Mouse (Mus musculus): ENCODE measurements around the gene Eif3k. TPM values are rescaled to one million over a fixed set of nuclear protein-coding genes. Genes with fewer than 3 reads are reported as not detected.

The Eif3k gene
- polyA plus RNA-seq, 1 experiment: 343 TPM

GRCm38 (mm10) chr7:28929381-28929780, 52.3 kb downstream of the Eif3k start:
- Histone ChIP-seq H3K36me3 (ENCODE audit: control insufficient read depth, insufficient read depth, low read length) (no peaks in the 10 kb centered on the region), H3K27me3 (replicated peaks; ENCODE audit: control insufficient read depth, insufficient read depth, low read length) (no peaks in the 10 kb centered on the region), H3K4me1 (ENCODE audit: control insufficient read depth, insufficient read depth, low read length) (peaks cover 70% of the 10 kb centered on the region), H3K4me3 (ENCODE audit: insufficient read depth, low read depth, low read length) (no peak overlapping the region), H3K27ac (ENCODE audit: insufficient read depth, low read depth, low read length) (peak overlapping the region; percentile 98)
- 13% methylated on average over 3 of the region's 3 CpGs for WGBS
- peak; percentile 92 for DNase-seq
- no peak for TF ChIP-seq POLR2A (IDR thresholded peaks at IDR 0.05; ENCODE audit: low read depth, low read length)
- TF ChIP-seq CTCF (conservative IDR thresholded peaks at IDR 0.05; ENCODE audit: insufficient read depth, insufficient read length, low read depth, low read length): no peak

GRCm38 (mm10) chr7:28926172-28926571, 55.5 kb downstream of the Eif3k start:
- peak overlapping the region; percentile 97 for H3K27ac ChIP-seq (ENCODE audit: insufficient read depth, low read depth, low read length)

GRCm38 (mm10) chr7:28925317-28925716, 56.3 kb downstream of the Eif3k start:
- Histone ChIP-seq H3K4me1 (ENCODE audit: control insufficient read depth, insufficient read depth, low read length) (peaks cover 71% of the 10 kb centered on the region), H3K27ac (ENCODE audit: insufficient read depth, low read depth, low read length) (peak overlapping the region; percentile 97), H3K4me3 (ENCODE audit: insufficient read depth, low read depth, low read length) (no peak overlapping the region), H3K36me3 (ENCODE audit: control insufficient read depth, insufficient read depth, low read length) (no peaks in the 10 kb centered on the region), H3K27me3 (replicated peaks; ENCODE audit: control insufficient read depth, insufficient read depth, low read length) (no peaks in the 10 kb centered on the region)
- 8% methylated on average over 9 of the region's 9 CpGs for WGBS
- DNase-seq: peak; percentile 97
- TF ChIP-seq CTCF (conservative IDR thresholded peaks at IDR 0.05; ENCODE audit: insufficient read depth, insufficient read length, low read depth, low read length): no peak
- no peak for TF ChIP-seq POLR2A (IDR thresholded peaks at IDR 0.05; ENCODE audit: low read depth, low read length)

More at GRCm38 (mm10) chr7:28926172-28926571, 55.5 kb downstream of the Eif3k start:
- Histone ChIP-seq H3K36me3 (ENCODE audit: control insufficient read depth, insufficient read depth, low read length) (no peaks in the 10 kb centered on the region), H3K27me3 (replicated peaks; ENCODE audit: control insufficient read depth, insufficient read depth, low read length) (no peaks in the 10 kb centered on the region), H3K4me1 (ENCODE audit: control insufficient read depth, insufficient read depth, low read length) (peaks cover 77% of the 10 kb centered on the region), H3K4me3 (ENCODE audit: insufficient read depth, low read depth, low read length) (no peak overlapping the region)
- WGBS: 10% methylated on average over 2 of the region's 2 CpGs
- no peak for DNase-seq
- TF ChIP-seq CTCF (conservative IDR thresholded peaks at IDR 0.05; ENCODE audit: insufficient read depth, insufficient read length, low read depth, low read length): no peak
- TF ChIP-seq POLR2A (IDR thresholded peaks at IDR 0.05; ENCODE audit: low read depth, low read length): no peak

- 34% methylated on average over 3 of the region's 3 CpGs for WGBS
- Histone ChIP-seq H3K27ac (ENCODE audit: insufficient read depth, low read depth, low read length) (peak overlapping the region; percentile 97), H3K27me3 (replicated peaks; ENCODE audit: control insufficient read depth, insufficient read depth, low read length) (no peaks in the 10 kb centered on the region), H3K36me3 (ENCODE audit: control insufficient read depth, insufficient read depth, low read length) (no peaks in the 10 kb centered on the region), H3K4me1 (ENCODE audit: control insufficient read depth, insufficient read depth, low read length) (peaks cover 71% of the 10 kb centered on the region), H3K4me3 (ENCODE audit: insufficient read depth, low read depth, low read length) (no peak overlapping the region)
- TF ChIP-seq POLR2A (IDR thresholded peaks at IDR 0.05; ENCODE audit: low read depth, low read length): no peak
- no peak for TF ChIP-seq CTCF (conservative IDR thresholded peaks at IDR 0.05; ENCODE audit: insufficient read depth, insufficient read length, low read depth, low read length)
- no peak for DNase-seq
Measured at GRCm38 (mm10) chr7:28924802-28925201, 56.9 kb downstream of the Eif3k start.

- DNase-seq: peak; percentile 76
- TF ChIP-seq CTCF (conservative IDR thresholded peaks at IDR 0.05; ENCODE audit: insufficient read depth, insufficient read length, low read depth, low read length): no peak
- no peak for TF ChIP-seq POLR2A (IDR thresholded peaks at IDR 0.05; ENCODE audit: low read depth, low read length)
- no peak overlapping the region for H3K4me3 ChIP-seq (ENCODE audit: insufficient read depth, low read depth, low read length)
- H3K27ac ChIP-seq (ENCODE audit: insufficient read depth, low read depth, low read length): peak overlapping the region; percentile 97
- no peaks in the 10 kb centered on the region for H3K27me3 ChIP-seq (replicated peaks; ENCODE audit: control insufficient read depth, insufficient read depth, low read length)
- H3K4me1 ChIP-seq (ENCODE audit: control insufficient read depth, insufficient read depth, low read length): peaks cover 72% of the 10 kb centered on the region
- no peaks in the 10 kb centered on the region for H3K36me3 ChIP-seq (ENCODE audit: control insufficient read depth, insufficient read depth, low read length)
- WGBS: 10% methylated on average over 4 of the region's 4 CpGs
Measured at GRCm38 (mm10) chr7:28923865-28924291, 57.8 kb downstream of the Eif3k start.

GRCm38 (mm10) chr7:28922606-28923005, 59.1 kb downstream of the Eif3k start:
- 47% methylated on average over 4 of the region's 4 CpGs for WGBS
- Histone ChIP-seq H3K4me1 (ENCODE audit: control insufficient read depth, insufficient read depth, low read length) (peaks cover 79% of the 10 kb centered on the region), H3K36me3 (ENCODE audit: control insufficient read depth, insufficient read depth, low read length) (no peaks in the 10 kb centered on the region; the same call in 1 of the 2 replicates), H3K27ac (ENCODE audit: insufficient read depth, low read depth, low read length) (peak overlapping the region; percentile 97), H3K27me3 (replicated peaks; ENCODE audit: control insufficient read depth, insufficient read depth, low read length) (no peaks in the 10 kb centered on the region), H3K4me3 (ENCODE audit: insufficient read depth, low read depth, low read length) (no peak overlapping the region)
- DNase-seq: no peak
- TF ChIP-seq CTCF (conservative IDR thresholded peaks at IDR 0.05; ENCODE audit: insufficient read depth, insufficient read length, low read depth, low read length): no peak
- no peak for TF ChIP-seq POLR2A (IDR thresholded peaks at IDR 0.05; ENCODE audit: low read depth, low read length)

- 47% methylated on average over 8 of the region's 8 CpGs for WGBS
- H3K27ac ChIP-seq (ENCODE audit: insufficient read depth, low read depth, low read length): peak overlapping the region; percentile 97
- H3K4me3 ChIP-seq (ENCODE audit: insufficient read depth, low read depth, low read length): no peak overlapping the region
- H3K36me3 ChIP-seq (ENCODE audit: control insufficient read depth, insufficient read depth, low read length): no peaks in the 10 kb centered on the region; the same call in 1 of the 2 replicates
- no peak for TF ChIP-seq POLR2A (IDR thresholded peaks at IDR 0.05; ENCODE audit: low read depth, low read length)
- no peak for TF ChIP-seq CTCF (conservative IDR thresholded peaks at IDR 0.05; ENCODE audit: insufficient read depth, insufficient read length, low read depth, low read length)
- DNase-seq: no peak
- H3K27me3 ChIP-seq (replicated peaks; ENCODE audit: control insufficient read depth, insufficient read depth, low read length): no peaks in the 10 kb centered on the region
- peaks cover 86% of the 10 kb centered on the region for H3K4me1 ChIP-seq (ENCODE audit: control insufficient read depth, insufficient read depth, low read length)
Measured at GRCm38 (mm10) chr7:28921722-28922465, 59.8 kb downstream of the Eif3k start.

Other genes with a start within 250 kb of the Eif3k start
- gene Mrps12, start 240.0 kb downstream of the Eif3k start, polyA plus RNA-seq (2012; rRNA removed): 79.8 and 96.7 TPM in 2 replicates
- 19.4 and 22.9 TPM in 2 replicates for gene Sars2, start 239.9 kb downstream of the Eif3k start, polyA plus RNA-seq (2012; rRNA removed)
- gene Ccer2, start 225.7 kb downstream of the Eif3k start, polyA plus RNA-seq (2012; rRNA removed): not detected in 2 replicates
- gene Sirt2, start 215.1 kb downstream of the Eif3k start, polyA plus RNA-seq (2012; rRNA removed): 99.8 and 103 TPM in 2 replicates
- gene Nfkbib, start 214.4 kb downstream of the Eif3k start, polyA plus RNA-seq (2012; rRNA removed): 37.9 and 41.6 TPM in 2 replicates
- gene Rinl, start 192.9 kb downstream of the Eif3k start, polyA plus RNA-seq (2012; rRNA removed): 2.9 and 5.9 TPM in 2 replicates
- gene Hnrnpl, start 173.3 kb downstream of the Eif3k start, polyA plus RNA-seq (2012; rRNA removed): 172 and 214 TPM in 2 replicates
- 865 and 950 TPM in 2 replicates for gene Ech1, start 156.6 kb downstream of the Eif3k start, polyA plus RNA-seq (2012; rRNA removed)
- 22.8 and 25.0 TPM in 2 replicates for gene Lgals4, start 148.0 kb downstream of the Eif3k start, polyA plus RNA-seq (2012; rRNA removed)
- gene Lgals7, start 118.0 kb downstream of the Eif3k start, polyA plus RNA-seq (2012; rRNA removed): 1.1 and 1.6 TPM in 2 replicates
- 0.11 and 0.24 TPM in 2 replicates for gene Capn12, start 100.4 kb downstream of the Eif3k start, polyA plus RNA-seq (2012; rRNA removed)
- gene Actn4, start 19.5 kb downstream of the Eif3k start, polyA plus RNA-seq (2012; rRNA removed): 340 and 367 TPM in 2 replicates
- gene Map4k1, start 186 bp upstream of the Eif3k start, polyA plus RNA-seq (2012; rRNA removed): 2.3 and 6.2 TPM in 2 replicates
- 0.01 and 3.0 TPM in 2 replicates for gene Ryr1, start 143.3 kb upstream of the Eif3k start, polyA plus RNA-seq (2012; rRNA removed)
- 1.9 and 2.7 TPM in 2 replicates for gene Rasgrp4, start 153.0 kb upstream of the Eif3k start, polyA plus RNA-seq (2012; rRNA removed)
- gene Fam98c, start 174.4 kb upstream of the Eif3k start, polyA plus RNA-seq (2012; rRNA removed): 31.4 and 35.8 TPM in 2 replicates
- 0.38 and 0.94 TPM in 2 replicates for gene Ggn, start 188.3 kb upstream of the Eif3k start, polyA plus RNA-seq (2012; rRNA removed)
- 1.8 and 2.6 TPM in 2 replicates for gene Spred3, start 188.5 kb upstream of the Eif3k start, polyA plus RNA-seq (2012; rRNA removed)
- 178 and 204 TPM in 2 replicates for gene Psmd8, start 198.8 kb upstream of the Eif3k start, polyA plus RNA-seq (2012; rRNA removed)
- gene Catsperg1, start 232.2 kb upstream of the Eif3k start, polyA plus RNA-seq (2012; rRNA removed): 0.86 and 1.1 TPM in 2 replicates

Measured in kidney, adult 2 months (tissue).